Mouse (Mus musculus): ENCODE data around the gene Malrd1. TPM values are rescaled to one million over a fixed set of nuclear protein-coding genes. Genes with fewer than 3 reads are reported as not detected.

Gene Malrd1
- total RNA-seq (2015; ENCODE audit: low replicate concordance), result not detected in 2 replicates
- not detected in 2 replicates for total RNA-seq (2017; ENCODE audit: low replicate concordance)

- no peak for ATAC-seq (replicated peaks; ENCODE audit: low FRiP score, poor library complexity, severe bottlenecking)
These were observed at the start of gene Malrd1 for GRCm38 (mm10) chr2:15526241-15526924. Gene Malrd1 (plus strand): TSS chr2:15526479.

GRCm38 (mm10) chr2:15538643-15539042 is 12.4 kb downstream of the Malrd1 start:
- no peak for ATAC-seq (replicated peaks; ENCODE audit: low FRiP score, poor library complexity, severe bottlenecking)

- ATAC-seq (replicated peaks; ENCODE audit: low FRiP score, poor library complexity, severe bottlenecking), result no peak
These were observed 87.2 kb downstream of the Malrd1 start for GRCm38 (mm10) chr2:15613327-15613948.

- ATAC-seq (replicated peaks; ENCODE audit: low FRiP score, poor library complexity, severe bottlenecking), result no peak
These were observed 87.7 kb downstream of the Malrd1 start for GRCm38 (mm10) chr2:15614026-15614425.

GRCm38 (mm10) chr2:15635761-15636160 is 109.5 kb downstream of the Malrd1 start:
- no peak for ATAC-seq (replicated peaks; ENCODE audit: low FRiP score, poor library complexity, severe bottlenecking)

- ATAC-seq (replicated peaks; ENCODE audit: low FRiP score, poor library complexity, severe bottlenecking), result no peak
These were observed 117.6 kb downstream of the Malrd1 start for GRCm38 (mm10) chr2:15643864-15644263.

GRCm38 (mm10) chr2:15656388-15656787 is 130.1 kb downstream of the Malrd1 start:
- no peak for ATAC-seq (replicated peaks; ENCODE audit: low FRiP score, poor library complexity, severe bottlenecking)

GRCm38 (mm10) chr2:15702977-15703376 is 176.7 kb downstream of the Malrd1 start:
- no peak for ATAC-seq (replicated peaks; ENCODE audit: low FRiP score, poor library complexity, severe bottlenecking)

- ATAC-seq (replicated peaks; ENCODE audit: low FRiP score, poor library complexity, severe bottlenecking), result no peak
These were observed 214.7 kb downstream of the Malrd1 start for GRCm38 (mm10) chr2:15740945-15741344.

- ATAC-seq (replicated peaks; ENCODE audit: low FRiP score, poor library complexity, severe bottlenecking), result no peak
These were observed 218.9 kb downstream of the Malrd1 start for GRCm38 (mm10) chr2:15744979-15745688.

- no peak for ATAC-seq (replicated peaks; ENCODE audit: low FRiP score, poor library complexity, severe bottlenecking)
These were observed 258.5 kb downstream of the Malrd1 start for GRCm38 (mm10) chr2:15784818-15785217.

GRCm38 (mm10) chr2:15815724-15816123 is 289.4 kb downstream of the Malrd1 start:
- ATAC-seq (replicated peaks; ENCODE audit: low FRiP score, poor library complexity, severe bottlenecking), result no peak

- no peak for ATAC-seq (replicated peaks; ENCODE audit: low FRiP score, poor library complexity, severe bottlenecking)
These were observed 343.1 kb downstream of the Malrd1 start for GRCm38 (mm10) chr2:15869380-15869779.

GRCm38 (mm10) chr2:15893418-15894120 is 367.3 kb downstream of the Malrd1 start:
- no peak for ATAC-seq (replicated peaks; ENCODE audit: low FRiP score, poor library complexity, severe bottlenecking)

- ATAC-seq (replicated peaks; ENCODE audit: low FRiP score, poor library complexity, severe bottlenecking), result no peak
These were observed 399.2 kb downstream of the Malrd1 start for GRCm38 (mm10) chr2:15925432-15925831.

- ATAC-seq (replicated peaks; ENCODE audit: low FRiP score, poor library complexity, severe bottlenecking), result no peak
These were observed 399.8 kb downstream of the Malrd1 start for GRCm38 (mm10) chr2:15926041-15926440.

GRCm38 (mm10) chr2:15931479-15931878 is 405.2 kb downstream of the Malrd1 start:
- no peak for ATAC-seq (replicated peaks; ENCODE audit: low FRiP score, poor library complexity, severe bottlenecking)

GRCm38 (mm10) chr2:15931924-15932323 is 405.6 kb downstream of the Malrd1 start:
- no peak for ATAC-seq (replicated peaks; ENCODE audit: low FRiP score, poor library complexity, severe bottlenecking)

- ATAC-seq (replicated peaks; ENCODE audit: low FRiP score, poor library complexity, severe bottlenecking), result no peak
These were observed 406.1 kb downstream of the Malrd1 start for GRCm38 (mm10) chr2:15932340-15932739.

GRCm38 (mm10) chr2:16002925-16003324 is 476.6 kb downstream of the Malrd1 start:
- no peak for ATAC-seq (replicated peaks; ENCODE audit: low FRiP score, poor library complexity, severe bottlenecking)
